8 mouse cellular contexts compared by ENCODE assay signal in the genomic region with DNA sequence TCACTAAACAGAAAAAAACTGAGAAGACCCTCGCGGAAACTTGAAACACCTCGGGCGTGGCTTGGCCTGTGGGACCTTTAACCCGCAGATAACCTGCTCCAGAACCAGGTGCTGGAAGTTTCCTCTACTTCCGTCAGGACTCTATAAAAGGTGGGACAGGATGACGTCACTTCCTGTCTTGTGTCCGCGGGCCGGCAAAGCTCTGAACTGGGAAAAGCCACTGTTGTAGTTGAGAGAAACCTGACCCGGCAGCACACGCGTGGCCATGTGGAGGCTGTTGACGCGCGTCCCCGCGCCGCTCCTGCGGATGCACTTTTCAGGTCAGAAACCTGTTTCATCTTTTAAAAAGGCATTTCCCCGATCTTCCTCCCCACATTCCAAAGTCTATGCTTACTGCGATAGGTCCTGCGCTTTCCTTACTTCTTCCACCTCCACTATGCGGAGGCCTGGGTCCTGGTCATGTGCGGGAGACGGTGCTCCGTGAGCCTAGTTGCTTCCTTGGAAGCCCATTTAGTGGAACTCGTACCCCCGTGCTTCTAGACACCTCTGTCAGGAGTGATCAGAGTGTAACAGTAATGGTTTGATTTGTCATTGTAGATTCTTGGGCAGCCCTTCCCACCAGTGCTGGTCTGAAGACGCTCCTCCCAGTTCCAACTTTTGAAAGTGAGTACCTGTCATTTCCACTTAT. TPM values are rescaled to one million over a fixed set of nuclear protein-coding genes. Genes with fewer than 3 reads are reported as not detected.
DNase-seq lines count a peak whose midpoint lies in the region; ATAC-seq and TF ChIP-seq lines count a peak whose summit lies in the region.

Mrpl16 (plus strand) TSS at position 187 of the 688 bp plus-strand sequence.

- DNase-seq in 416B (ENCODE audit: low read depth) = peak; percentile 95
- peak; percentile 89 for DNase-seq in heart, adult 8-10 months (ENCODE audit: low spot score)
- DNase-seq in kidney, adult 9 months = peak; percentile 96
- peak; percentile 95 for DNase-seq in limb, embryonic 14.5 days (ENCODE audit: low spot score)
- DNase-seq in midbrain, postnatal 0 days (ENCODE audit: low spot score) = peak; percentile 96
- peak; percentile 66 to 85 for DNase-seq in spleen, postnatal 14 days (ENCODE audit: low spot score in 2 of 2)

- H3K9ac ChIP-seq in embryonic facial prominence, embryonic 15.5 days = peak within 1 kb of the TSS; percentile 68
- peak within 1 kb of the TSS; percentile 74 for H3K9ac ChIP-seq in limb, embryonic 14.5 days (ENCODE audit: low read depth, low read length, severe bottlenecking)
- H3K9ac ChIP-seq in midbrain, postnatal 0 days (replicated peaks; ENCODE audit: low read length, poor library complexity, severe bottlenecking) = peak within 1 kb of the TSS; percentile 67

- peak within 1 kb of the TSS; percentile 70 for H3K4me2 ChIP-seq in embryonic facial prominence, embryonic 15.5 days (replicated peaks)
- H3K4me2 ChIP-seq in limb, embryonic 14.5 days (replicated peaks; ENCODE audit: low read depth, low read length, severe bottlenecking) = peak within 1 kb of the TSS; percentile 69
- H3K4me2 ChIP-seq in midbrain, postnatal 0 days (ENCODE audit: low read depth, low read length, poor library complexity, severe bottlenecking) = peak within 1 kb of the TSS; percentile 55

- peak within 1 kb of the TSS; percentile 90 for H3K4me3 ChIP-seq in bone marrow, adult 2 months (replicated peaks; ENCODE audit: control insufficient read depth, low read depth, low read length)
- peak within 1 kb of the TSS; percentile 68 for H3K4me3 ChIP-seq in embryonic facial prominence, embryonic 15.5 days (replicated peaks)
- H3K4me3 ChIP-seq in limb, embryonic 14.5 days (replicated peaks; ENCODE audit: low read length) = peak within 1 kb of the TSS; percentile 63
- peak within 1 kb of the TSS; percentile 58 for H3K4me3 ChIP-seq in midbrain, postnatal 0 days (ENCODE audit: low read depth, low read length)

- peak; percentile 57; the same call in 1 of the 2 replicates for TF ChIP-seq POLR2A in bone marrow, adult 2 months (IDR thresholded peaks at IDR 0.05; ENCODE audit: borderline replicate concordance, control insufficient read depth, low read depth, low read length)
- no peak for TF ChIP-seq POLR2A in limb, embryonic 14.5 days (IDR thresholded peaks at IDR 0.05; ENCODE audit: borderline replicate concordance, extremely low read depth, insufficient read depth, insufficient read length)

- no peaks in the 10 kb centered on the region for H3K27me3 ChIP-seq in embryonic facial prominence, embryonic 15.5 days
- no peaks in the 10 kb centered on the region for H3K27me3 ChIP-seq in limb, embryonic 14.5 days (ENCODE audit: control insufficient read depth, insufficient read depth, low read length)
- no peaks in the 10 kb centered on the region for H3K27me3 ChIP-seq in midbrain, postnatal 0 days (ENCODE audit: insufficient read depth, low read length)

- peak within 1 kb of the TSS; percentile 27; the same call in 1 of the 2 replicates for H3K27ac ChIP-seq in bone marrow, adult 2 months (ENCODE audit: control insufficient read depth, insufficient read depth, low read depth, low read length, poor library complexity)
- peak within 1 kb of the TSS; percentile 78 for H3K27ac ChIP-seq in embryonic facial prominence, embryonic 15.5 days (replicated peaks)
- peak within 1 kb of the TSS; percentile 65; the same call in 1 of the 2 replicates for H3K27ac ChIP-seq in limb, embryonic 14.5 days (replicated peaks; ENCODE audit: low read depth, low read length)
- H3K27ac ChIP-seq in midbrain, postnatal 0 days (ENCODE audit: low read depth, low read length) = peak within 1 kb of the TSS; percentile 21

- TF ChIP-seq CTCF in bone marrow, adult 2 months (IDR thresholded peaks at IDR 0.05; ENCODE audit: control insufficient read depth, insufficient read depth, low read length) = no peak
- no peak for TF ChIP-seq CTCF in midbrain, postnatal 0 days (IDR thresholded peaks at IDR 0.05)

- peak; percentile 86 for ATAC-seq in embryonic facial prominence, embryonic 15.5 days (ENCODE audit: insufficient number of reproducible peaks, low FRiP score, low TSS enrichment, low read depth)
- peak; percentile 95 for ATAC-seq in limb, embryonic 14.5 days (ENCODE audit: low FRiP score, low read depth)
- ATAC-seq in midbrain, postnatal 0 days (ENCODE audit: low FRiP score) = peak; percentile 93

- peaks cover 2% of the 10 kb centered on the region for H3K4me1 ChIP-seq in bone marrow, adult 2 months (ENCODE audit: control insufficient read depth, insufficient read depth, low read length)
- peaks cover 7% of the 10 kb centered on the region; the same call in 1 of the 2 replicates for H3K4me1 ChIP-seq in embryonic facial prominence, embryonic 15.5 days
- H3K4me1 ChIP-seq in limb, embryonic 14.5 days (ENCODE audit: control insufficient read depth, insufficient read depth, low read length) = peaks cover 6% of the 10 kb centered on the region; the same call in 1 of the 2 replicates
- H3K4me1 ChIP-seq in midbrain, postnatal 0 days (ENCODE audit: insufficient read depth, low read length) = no peaks in the 10 kb centered on the region

- peaks cover 22% of the 10 kb centered on the region for H3K36me3 ChIP-seq in embryonic facial prominence, embryonic 15.5 days
- H3K36me3 ChIP-seq in limb, embryonic 14.5 days (ENCODE audit: control insufficient read depth, insufficient read depth, low read length) = peaks cover 22% of the 10 kb centered on the region
- H3K36me3 ChIP-seq in midbrain, postnatal 0 days (ENCODE audit: insufficient read depth, low read length) = peaks cover 13% of the 10 kb centered on the region

- under 1% methylated on average over 30 of the region's 30 CpGs for WGBS in bone marrow, adult 2 months
- under 1% methylated on average over 30 of the region's 30 CpGs for WGBS in embryonic facial prominence, embryonic 15.5 days
- whole genome bisulfite sequencing in limb, embryonic 14.5 days = under 1% methylated on average over 30 of the region's 30 CpGs
- under 1% methylated on average over 30 of the region's 30 CpGs for WGBS in midbrain, postnatal 0 days

- no peaks in the 10 kb centered on the region for H3K9me3 ChIP-seq in embryonic facial prominence, embryonic 15.5 days (replicated peaks)
- H3K9me3 ChIP-seq in limb, embryonic 14.5 days (ENCODE audit: control insufficient read depth, low read length) = no peaks in the 10 kb centered on the region
- H3K9me3 ChIP-seq in midbrain, postnatal 0 days (ENCODE audit: low read length) = no peaks in the 10 kb centered on the region

RNA-seq across cellular contexts. Expression of gene Mrpl16, which starts in this region (rescaled TPM):
- 17.4 and 17.5 TPM in 2 replicates for polyA plus RNA-seq in bone marrow, adult 2 months (2011; ENCODE audit: insufficient read depth, insufficient read length, low replicate concordance, missing spikeins)
- 40.5 and 44.1 TPM in 2 replicates for polyA plus RNA-seq in embryonic facial prominence, embryonic 15.5 days (2015; fragmentation: Nextera tagmentation; extraction: Ambion mirVana)
- 100 to 1,000 TPM; 105 to 122 (median 115) TPM for total RNA-seq in heart, adult 8-10 months (2022)
- 19.0 and 30.3 TPM in 2 replicates for polyA plus RNA-seq in limb, embryonic 14.5 days (2012; rRNA removed)
- polyA plus RNA-seq in limb, embryonic 14.5 days (2014; fragmentation: Nextera tagmentation; extraction: Ambion mirVana) = 49.4 and 50.7 TPM in 2 replicates
- total RNA-seq in midbrain, postnatal 0 days (2014; rRNA removed) = 15.6 and 22.8 TPM in 2 replicates
- polyA plus RNA-seq in midbrain, postnatal 0 days (2015; fragmentation: Nextera tagmentation; extraction: Ambion mirVana) = 52.3 and 53.0 TPM in 2 replicates

Comparison
In these comparisons a context has a peak if more than half of its experiments do, and no peak if none do; other contexts are left out.
1. Peak in every context shown above with its lines: DNase-seq, ATAC-seq, H3K4me3 ChIP-seq and H3K27ac ChIP-seq.
2. H3K27ac ChIP-seq: peak in every context shown above with its lines; median percentile 78 in embryonic facial prominence, embryonic 15.5 days; 65 in limb, embryonic 14.5 days; 27 in bone marrow, adult 2 months; 21 in midbrain, postnatal 0 days.